Mouse (Mus musculus): ENCODE measurements around the gene Acad10.
"Not testable (repeated sequence)": the region's sequence is repeated elsewhere in the genome, so short reads cannot be mapped to it uniquely, and the experiment has no call there.

The Acad10 gene

DNA sequence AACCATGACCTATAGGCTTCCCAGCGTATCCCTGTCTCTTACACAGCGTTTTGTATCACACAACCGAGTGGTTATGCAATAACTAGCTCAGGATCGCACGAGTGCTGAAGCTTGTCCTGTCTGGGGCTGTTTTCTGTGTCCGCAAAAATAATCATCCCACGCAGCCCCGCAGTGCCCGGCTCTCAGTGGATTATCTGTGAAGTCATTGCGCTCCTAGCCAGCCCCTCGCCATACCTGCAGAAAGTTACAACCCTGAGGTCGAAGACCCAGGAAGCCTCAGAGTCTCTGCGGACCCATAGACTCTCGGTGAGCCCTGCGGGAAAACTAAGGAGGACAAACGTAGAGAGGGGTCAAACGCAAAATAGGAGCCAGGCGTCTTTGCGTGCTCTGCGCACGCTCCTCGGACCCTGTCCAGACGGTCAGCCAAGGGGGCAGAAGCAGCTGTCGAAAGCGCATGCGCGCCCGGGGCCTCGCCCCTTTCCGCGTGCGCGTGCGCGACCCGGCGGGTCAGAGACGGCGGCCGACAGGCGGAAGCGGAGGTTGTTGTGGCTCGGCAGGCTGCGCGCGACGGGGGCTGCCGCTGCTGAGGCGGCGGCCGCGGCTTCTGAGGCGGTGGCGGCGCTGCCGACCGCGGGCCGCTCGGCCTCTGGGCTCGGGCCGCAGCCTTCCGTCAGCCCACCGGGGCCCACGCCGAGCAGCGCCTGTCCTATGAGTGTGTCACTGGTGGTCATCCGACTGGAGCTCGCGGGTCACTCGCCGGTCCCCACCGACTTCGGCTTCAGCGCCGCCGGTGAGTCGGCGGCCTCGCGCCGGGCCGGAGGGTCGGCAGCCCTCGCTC lies at the start of gene Acad10, which contains the start of gene Brap:
Acad10 (minus strand) TSS at position 456 of the 838 bp plus-strand sequence.
Brap (plus strand) TSS at position 505 of the 838 bp plus-strand sequence.
- DNase-seq = peak; percentile 94

DNA sequence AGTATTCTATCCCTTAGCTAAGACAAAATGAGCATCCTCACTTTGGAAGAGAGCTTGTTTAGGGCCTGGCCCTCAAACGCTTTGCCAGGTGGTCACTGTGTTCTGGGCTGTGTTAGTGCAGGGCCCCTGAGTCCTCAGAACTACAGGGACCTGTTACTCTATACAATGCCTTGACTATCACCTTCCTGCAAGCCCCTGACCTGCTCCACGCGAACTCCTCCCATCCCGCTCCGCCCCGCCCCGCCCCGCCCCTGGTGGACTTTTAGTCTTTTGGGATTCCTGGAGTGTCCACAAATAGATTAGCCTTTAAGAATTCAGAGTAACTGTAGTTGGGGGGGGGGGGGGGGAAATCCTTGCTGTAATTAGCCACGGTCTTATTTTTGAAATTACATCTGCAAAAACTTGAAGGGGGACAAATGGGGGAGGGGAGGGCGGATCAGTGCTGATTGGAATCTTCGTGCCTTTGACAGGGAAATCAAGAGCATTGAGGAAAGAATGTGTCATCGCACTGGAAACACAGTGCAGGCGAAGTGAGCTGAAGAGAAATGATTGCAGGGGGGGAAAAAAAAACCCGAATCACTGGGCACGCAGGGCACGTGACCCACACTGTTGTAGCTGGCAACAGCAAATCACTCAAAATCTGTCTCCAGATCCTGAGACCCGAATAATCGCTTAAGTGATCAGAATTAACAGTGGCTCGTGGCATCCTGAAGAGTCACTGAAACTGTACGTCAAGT lies 44.4 kb upstream of the Acad10 start:
- no peak for DNase-seq

DNA sequence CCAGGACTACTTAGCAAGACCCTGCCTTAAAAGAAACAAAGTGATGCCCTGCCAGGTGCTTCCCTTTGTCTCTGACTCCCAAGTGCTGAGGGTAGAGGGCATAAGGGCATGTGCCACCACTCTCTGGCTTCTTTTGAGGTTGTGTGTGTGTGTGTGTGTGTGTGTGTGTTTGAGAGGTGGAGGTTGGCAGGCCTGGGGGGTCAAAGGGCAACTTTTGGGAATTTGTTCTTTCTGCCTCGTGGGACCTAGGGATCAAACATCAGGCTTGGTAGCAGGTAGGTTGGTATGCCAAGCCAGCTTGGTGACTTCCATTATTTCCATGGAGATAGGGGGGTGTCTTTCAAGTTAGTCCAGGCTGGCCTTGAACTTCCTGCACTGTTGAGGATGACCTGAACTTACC lies 43.0 kb upstream of the Acad10 start:
- DNase-seq = no peak

DNA sequence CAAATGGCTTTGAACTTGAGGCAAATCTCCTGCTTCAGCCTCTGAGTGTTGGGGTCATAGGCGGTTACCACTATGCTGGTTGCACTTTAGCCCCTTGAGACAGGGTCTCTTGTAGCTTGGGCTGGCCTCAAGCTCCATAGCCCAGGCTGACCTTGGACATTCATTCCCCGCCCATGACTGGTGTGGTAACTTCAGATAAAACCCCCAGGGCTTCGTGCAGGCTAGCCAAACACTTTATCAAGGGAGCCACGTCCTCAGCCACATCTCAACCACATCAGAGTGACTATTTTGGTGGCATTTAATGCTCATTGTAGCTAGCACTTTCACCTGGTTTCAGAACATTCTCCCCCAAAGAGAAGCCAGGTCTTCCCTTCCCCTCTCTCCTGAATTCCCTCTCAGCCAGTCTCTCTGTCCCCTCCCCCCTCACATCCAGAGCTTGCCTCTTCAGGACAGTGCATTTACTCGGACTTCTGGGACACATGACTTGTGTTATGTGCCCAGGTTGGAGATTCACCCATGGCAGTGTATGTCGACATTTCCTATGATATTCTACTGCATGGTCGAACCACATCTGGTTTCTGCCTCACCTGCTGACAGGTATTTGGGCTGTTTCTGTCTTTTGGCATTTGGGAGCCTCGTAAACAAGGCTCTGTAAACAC lies 40.9 kb upstream of the Acad10 start:
- no peak for DNase-seq

DNA sequence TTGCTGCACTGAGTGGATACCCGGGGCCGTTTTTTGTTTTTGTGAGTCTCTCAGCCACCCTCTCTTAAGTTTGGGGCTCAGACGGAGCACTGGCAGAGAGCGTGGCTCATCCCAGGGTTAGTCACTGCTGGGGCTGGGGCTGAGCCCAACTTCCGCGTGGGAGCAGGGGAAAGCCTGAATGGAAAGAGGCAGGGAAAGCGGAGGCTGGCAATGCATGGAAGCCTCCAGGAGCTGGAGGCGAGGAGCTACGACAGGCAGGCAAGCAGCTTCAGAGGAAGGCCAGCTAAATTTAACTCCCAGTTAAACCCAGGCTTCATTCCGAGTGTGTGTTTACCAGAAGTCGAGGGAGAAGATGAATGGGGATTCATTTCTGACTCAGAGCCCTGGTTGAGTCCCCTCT lies 40.2 kb upstream of the Acad10 start:
- DNase-seq = no peak

DNA sequence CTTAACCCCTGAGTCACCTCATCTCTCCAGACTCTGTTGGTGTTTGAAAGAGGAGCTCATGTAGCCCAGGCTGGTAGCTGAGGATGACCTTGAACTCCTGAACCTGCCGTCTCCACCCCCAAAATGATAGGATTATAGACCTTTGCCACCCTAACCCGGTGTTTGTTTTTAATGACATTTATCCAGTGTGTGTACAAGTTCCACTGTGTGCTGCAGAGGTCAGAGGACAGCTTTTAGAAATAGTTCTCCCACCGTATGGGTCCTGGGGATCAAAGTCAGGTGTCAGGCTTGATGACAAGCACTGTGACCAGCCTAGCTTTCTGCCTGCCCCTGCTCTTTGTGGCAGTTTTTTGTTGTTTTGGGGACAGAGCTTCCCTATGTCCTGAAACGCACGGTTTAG lies 39.6 kb upstream of the Acad10 start:
- DNase-seq = no peak

DNA sequence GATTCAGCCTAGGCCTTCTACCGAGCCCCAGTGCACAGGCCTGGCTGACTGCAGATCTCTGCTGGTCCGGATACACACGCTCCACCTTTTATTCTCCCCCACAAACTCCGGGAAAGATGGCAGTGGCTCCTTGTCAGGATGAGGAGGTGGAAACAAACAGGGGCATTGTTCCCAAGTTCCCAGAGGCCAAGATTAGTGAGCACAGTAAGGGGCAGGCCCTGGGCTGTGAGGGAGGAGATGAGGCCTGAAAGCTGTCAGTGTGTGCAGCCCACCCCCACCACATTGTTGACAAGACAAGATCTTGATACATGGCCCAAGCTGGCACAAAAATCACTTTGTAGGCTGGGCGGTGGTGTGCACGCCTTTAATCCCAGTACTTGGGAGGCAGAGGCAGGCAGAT lies 36.4 kb upstream of the Acad10 start:
- no peak for DNase-seq

DNA sequence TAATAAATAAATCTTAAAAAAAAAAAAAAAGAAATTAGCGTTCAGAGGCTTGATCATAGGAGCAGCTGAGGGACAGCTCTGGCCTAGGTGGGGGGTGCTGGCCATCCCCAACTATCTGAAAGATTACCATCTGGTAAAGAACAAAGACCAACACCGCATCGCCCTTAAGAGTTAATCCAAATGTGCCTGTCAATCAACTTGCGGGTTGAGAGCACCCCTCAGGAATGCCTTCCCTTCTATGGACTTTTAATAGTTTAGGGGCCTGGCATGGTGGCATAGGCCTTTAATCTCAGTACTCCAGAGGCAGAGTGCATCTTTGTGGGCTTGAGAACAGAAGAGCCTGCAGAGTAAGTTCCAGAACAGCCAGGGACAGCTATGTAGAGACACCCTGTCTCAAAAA lies 32.6 kb upstream of the Acad10 start:
- DNase-seq = no peak

DNA sequence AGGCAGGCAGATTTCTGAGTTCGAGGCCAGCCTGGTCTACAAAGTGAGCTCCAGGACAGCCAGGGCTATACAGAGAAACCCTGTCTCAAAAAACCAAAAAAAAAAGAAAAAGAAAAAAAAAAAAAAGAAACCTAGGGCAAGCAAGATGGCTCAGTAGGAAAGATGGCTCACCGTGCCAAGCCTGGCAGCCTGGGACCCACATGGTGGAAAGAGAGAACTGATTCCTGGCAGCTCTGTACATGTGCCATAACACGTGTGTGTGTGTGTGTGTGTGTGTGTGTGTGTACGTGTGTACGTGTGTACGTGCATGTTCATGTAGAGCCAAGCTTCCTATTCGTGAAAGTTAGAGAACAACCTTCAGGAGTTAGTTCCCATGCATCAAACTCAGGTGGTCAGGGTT lies 31.1 kb upstream of the Acad10 start:
- not testable (repeated sequence) for DNase-seq

DNA sequence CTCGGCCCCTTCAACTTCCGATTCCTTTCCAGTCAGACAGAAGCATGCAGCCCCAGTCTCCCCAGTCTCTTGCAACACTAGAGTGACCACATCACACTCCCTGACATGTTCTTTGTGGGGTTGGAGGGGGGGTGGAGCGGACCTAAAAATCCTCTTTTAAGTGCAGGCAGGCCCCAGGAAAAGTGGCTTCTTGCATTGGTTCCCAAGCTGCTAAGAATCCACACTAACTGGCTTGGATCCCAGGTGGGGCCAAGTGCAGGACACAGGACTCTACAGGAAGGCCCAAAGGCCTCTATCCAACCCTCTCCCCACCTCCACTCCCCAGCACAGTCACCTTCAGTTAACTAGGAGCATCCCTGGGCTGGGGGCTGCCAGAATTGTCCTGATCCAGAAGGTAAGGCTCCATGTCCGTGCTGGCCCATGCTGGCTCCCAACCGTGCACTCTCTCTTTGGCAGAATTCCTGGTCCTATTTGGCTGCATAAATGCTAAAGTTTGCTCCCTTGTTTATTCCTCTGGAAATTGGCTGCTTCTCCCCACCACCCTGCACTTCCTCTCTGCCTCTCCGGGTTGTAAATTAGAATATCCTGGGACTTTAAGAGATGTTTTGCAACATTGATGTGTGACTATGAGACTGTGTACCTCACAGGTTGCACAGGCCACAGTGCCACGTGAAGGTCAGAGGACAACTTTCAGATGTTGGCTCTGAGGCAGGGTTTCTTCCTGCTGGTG lies 30.3 kb upstream of the Acad10 start:
- peak; percentile 45 for DNase-seq

DNA sequence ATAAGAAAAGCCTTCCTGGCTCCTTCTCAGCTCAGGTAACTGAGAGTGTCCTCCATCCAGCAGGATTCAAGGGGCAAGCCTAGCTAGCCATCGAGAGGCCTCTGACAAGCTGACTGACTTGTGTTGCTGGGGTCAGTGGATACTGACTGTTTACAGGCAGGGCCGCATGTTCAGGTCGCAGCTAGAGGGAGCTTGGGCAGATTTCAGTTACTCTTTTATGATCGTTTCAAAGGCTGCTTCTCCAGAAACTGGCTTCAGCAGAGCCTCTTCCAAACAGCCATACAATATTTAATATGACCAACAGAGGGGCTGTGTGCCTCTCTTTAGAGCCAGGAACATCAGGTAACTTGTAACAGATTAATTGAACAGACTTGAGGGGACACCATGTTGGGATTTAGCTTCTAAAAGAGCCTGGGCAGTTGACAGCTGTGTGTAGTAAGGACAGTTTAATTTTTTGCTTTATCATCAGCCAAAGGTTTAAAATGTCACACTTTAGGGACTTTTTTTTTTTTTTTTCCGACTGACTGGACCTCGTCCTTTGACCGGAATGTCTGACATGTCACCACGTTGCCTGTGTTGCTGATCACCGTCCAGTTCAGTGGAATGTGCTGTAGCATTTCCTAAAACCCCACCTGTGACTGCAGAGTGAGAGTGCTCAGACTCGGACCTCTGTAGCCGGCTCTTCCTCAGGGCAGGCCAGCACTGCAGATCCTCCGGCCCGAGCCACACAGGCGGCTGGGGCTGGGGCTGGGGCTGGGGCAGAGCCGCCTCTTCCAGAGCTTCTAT lies 26.0 kb upstream of the Acad10 start:
- DNase-seq = no peak

DNA sequence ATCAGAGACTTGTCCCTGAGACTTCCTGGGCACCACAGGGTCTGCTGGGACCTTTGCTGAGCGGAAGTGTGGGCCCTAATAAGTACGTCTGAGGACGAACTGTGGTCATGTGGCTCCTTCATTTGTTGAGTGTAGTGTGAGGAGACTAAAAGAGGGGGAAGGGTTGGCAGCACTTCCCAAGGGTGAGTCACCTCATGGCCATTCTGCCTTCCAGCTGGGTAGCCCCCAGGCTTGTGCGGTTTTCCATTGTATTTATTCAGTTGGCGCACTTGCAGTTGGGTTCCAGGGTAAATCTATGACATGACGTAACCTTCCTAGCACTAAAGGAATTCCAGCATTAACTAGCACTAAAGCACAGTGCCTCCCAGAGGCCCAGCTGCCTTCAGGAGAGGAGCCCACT lies 25.2 kb upstream of the Acad10 start:
- DNase-seq = no peak

DNA sequence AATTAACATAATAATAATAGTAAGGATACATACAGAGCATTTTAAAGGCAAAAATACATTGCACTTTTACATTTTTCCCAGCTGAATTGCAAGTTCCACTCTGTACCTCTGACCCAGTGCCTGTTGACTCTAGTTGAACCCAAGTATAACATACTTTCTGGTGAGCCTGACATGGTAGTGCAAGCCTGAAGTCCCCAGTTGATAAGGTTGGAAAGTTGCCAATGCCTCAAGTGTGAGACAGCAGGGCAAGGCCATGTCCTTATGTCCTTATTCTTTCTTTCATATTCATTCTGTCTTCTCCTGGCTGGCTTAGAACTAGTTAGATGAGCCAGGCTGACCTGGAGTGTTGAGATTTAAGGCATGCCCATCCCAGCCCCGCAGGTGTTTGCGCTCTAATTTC lies 21.9 kb upstream of the Acad10 start:
- DNase-seq = no peak

DNA sequence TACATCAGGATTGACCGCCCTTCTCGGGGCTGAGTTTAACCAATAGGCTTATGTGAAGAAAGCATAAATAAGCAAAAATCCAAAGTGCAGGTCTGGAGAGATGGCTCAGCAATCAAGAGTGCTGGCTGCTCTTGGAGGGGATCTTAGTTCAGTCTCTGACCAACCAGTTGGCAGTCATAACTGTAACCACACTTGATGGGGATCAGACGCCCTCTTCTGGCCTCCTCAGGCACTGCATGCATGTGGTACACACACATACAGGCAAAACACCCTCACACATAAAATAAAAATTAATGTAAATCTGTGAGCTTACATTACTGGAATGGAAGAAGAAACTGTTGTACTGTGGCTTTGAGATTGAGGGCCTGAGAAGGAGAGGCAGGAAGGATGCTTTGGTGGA lies 10.1 kb upstream of the Acad10 start:
- DNase-seq = peak; percentile 20

DNA sequence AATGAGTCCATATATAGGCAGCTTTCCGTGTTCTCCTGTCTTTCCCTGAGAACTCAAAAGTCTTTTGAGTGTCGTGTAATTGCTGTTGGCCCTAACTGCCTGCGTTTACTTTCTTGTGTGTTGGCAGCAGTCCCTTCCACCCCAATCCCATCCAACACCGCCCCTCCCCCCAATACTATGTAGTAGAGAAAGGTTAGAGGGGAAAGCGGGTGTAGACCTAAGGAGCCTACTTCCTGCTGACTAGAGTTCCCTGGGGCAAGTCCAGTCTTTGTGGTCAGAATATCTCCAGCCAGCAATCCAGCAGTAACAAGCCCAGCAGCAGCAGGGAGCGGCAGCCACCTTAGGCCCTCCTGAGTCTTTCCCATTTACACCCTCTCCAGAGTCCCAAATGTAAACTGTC lies 8.1 kb upstream of the Acad10 start:
- peak; percentile 19 for DNase-seq

DNA sequence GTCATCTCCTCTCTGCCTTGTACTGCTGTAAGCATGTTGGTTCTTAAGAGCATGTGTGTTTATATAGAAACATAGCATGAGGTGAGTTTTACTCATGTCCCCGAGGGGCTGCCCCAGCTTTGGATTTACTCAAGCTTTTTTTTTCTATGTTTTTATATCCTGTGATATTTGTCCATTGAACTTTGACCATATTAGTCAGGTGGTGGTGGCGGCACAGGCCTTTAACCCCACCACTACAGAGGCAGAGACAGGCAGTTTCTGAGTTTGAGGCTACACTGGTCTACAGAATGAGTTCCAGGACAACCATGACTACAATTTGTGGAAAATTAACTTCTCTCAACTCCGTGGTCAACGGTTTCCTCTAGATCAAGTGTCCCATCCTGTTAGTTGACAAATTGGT lies 6.8 kb upstream of the Acad10 start:
- no peak for DNase-seq

DNA sequence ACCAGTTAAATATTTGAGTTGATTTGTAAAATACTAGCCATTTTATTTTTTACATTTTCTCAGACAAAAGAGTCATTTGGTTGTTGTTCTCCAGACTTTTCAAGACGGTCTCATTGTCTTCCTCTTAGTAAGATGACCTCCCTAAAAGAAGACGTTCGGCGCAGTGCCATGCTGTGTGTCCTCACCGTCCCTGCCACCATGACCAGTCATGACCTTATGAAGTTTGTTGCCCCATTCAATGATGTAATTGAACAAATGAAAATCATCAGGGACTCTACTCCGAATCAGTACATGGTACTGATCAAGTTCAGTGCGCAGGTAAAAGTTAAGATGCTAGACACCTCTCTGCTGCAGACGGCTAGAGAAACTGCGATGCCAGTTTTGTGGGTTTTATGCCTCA lies 4.7 kb upstream of the Acad10 start:
- no peak for DNase-seq

DNA sequence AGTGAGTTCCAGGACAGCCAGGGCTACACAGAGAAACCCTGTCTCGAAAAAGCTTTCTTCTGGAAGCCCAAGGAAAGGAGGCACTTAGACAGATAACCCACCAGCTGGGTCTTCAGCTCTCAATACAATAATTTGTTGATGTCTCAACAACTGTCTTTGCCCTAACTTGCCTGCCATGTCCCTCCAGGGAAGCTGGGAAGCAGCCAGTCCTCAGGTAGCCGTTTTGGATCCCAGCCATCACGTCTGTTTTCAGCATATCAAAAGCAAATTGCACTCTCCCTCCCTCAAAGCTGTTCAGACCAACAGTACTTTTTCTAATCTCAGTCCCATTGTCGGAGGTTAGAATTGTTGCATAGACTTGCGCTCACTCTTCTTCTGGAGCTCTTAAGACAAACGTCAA lies 3.8 kb upstream of the Acad10 start:
- DNase-seq = no peak

DNA sequence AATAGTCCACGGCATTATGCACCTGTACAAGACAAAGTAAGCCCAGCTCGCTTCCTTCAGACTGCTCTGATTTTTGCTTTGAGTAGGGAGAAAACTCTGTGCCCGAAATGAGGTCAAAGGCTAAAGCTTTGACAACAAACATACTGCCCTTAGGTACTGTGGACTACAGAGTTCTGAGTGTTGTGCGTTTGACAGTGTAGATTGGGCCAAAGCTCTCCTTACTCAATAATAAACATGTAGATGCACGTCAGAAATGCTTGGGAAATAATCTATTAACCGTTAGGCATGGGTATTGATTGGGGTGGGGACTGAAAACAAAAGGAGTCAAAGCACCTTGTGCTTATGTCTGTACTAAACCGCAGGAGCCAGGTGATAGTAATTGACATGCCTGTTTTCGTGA lies 3.1 kb upstream of the Acad10 start:
- DNase-seq = no peak

DNA sequence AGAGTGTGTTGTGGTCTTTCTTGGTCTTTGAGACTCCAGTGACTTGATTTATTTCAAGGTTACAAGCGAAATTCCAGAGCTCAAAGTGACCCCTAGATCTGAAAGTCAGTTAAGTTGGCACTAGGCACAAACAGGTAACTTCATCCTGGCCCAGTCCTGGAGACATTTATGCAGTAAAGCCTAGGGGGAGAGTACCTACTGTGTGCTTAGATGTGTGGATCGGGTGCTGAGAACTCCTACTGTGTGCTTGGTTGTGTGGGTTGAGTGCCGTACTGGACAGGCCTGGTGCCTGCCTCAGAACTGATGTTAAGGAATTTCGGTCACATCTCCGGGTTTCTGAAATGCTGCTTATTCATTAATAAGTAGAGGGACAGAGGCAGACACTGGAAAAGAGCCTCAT lies 1.2 kb upstream of the Acad10 start:
- no peak for DNase-seq

DNA sequence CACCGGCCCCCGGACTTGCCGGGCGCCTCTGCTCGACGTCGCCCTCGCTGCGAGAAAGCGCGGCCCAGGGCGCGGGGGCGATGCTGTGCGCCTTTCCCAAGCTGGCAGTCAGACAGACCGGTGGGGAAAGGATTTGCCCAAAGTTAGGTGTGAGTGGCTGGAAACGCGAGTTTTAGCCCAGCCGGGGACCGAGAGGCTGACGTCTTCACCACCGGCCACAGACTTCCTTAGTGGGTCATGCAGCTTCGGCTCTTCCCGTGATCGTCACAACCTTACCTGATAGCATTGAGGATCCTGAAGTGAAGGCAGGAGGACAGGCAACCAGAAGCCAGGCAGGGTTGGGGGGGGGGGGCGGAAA lies 562 bp upstream of the Acad10 start:
- DNase-seq = peak; percentile 23

DNA sequence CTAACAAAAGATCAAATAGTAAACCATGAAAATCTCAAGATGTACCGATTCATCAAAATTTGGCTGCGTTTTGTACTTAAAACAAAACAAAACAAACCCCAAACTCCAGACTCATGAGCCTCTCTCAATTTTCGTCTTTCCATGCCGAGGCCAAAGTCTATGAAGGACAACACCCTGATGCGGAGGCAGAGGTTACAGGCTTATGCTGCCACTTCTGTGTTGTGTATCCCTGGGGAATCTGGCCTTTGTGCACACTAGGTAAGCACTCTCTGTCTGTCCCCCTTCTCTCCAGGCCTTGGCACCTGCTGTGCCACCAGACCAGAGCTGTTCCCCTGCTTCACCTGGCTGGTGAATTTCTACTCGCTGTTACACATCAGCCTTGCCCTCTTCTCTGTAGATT lies 2.7 kb downstream of the Acad10 start:
- DNase-seq = not testable (repeated sequence)

All from lung, postnatal 14 days (tissue).